Mouse (Mus musculus): ENCODE measurements at regions not wholly inside any gene's neighbourhood (a gene's known extent, or its start where the extent isn't known, plus 50 kb on each side); places are given as distances from the start of the nearest gene placed in this dataset.

DNA sequence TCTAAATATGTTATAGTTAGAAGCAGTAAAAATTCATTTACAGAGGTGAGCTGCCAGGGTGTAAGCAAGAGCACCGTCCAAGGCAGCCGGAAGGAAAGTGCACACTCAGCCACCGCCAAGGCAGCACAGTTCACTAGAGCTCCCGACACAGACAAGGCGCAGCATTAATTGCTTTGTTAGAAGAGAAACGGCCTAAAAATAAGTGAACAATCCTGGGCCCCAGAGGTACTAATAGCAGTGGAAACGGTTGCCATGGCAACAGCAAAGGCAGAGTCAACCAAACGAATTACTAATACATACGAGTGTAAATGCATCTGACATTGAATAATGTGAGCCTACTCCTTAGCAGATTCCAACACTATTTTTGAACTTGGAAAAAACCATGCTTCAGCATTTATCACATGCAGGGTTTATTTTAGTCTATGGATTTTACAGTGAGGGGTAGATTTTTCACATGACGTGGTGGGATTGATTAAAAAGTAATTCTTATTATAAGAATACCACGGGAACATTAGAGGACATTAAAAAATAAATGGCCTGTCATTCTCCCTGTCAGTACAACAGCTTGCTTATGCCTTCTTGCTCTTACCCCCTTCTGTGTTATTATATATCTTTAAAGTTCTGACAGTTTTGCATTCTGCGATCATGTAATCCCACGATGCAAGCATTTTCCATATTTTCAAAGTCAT, 62.5 kb downstream of the Cavin4 start:
- peak; percentile 93 for ATAC-seq (ENCODE audit: low TSS enrichment)

DNA sequence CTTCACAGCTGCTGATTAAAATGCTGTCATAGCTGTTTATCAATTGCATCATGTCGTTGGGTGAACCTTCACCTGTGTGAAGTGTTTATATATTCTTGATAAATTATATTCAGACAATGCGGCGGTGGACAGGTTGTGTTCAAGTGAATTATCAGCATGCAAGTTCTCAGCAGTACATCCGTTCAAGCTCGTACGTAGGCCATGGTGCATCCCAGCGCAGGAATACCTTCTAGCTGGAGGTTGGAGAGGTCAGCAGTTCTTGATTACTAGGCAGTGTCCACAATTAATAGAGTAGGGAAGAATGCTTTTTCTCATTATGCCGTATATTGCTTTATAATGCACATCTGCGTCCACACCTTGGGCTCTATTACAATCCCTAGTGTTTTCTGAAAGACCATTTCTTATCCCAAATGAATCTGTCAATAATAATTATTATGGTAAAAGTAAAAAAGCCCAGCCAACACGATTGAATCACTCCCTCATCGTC, 63.1 kb downstream of the Cavin4 start:
- no peak for ATAC-seq (ENCODE audit: low TSS enrichment)

DNA sequence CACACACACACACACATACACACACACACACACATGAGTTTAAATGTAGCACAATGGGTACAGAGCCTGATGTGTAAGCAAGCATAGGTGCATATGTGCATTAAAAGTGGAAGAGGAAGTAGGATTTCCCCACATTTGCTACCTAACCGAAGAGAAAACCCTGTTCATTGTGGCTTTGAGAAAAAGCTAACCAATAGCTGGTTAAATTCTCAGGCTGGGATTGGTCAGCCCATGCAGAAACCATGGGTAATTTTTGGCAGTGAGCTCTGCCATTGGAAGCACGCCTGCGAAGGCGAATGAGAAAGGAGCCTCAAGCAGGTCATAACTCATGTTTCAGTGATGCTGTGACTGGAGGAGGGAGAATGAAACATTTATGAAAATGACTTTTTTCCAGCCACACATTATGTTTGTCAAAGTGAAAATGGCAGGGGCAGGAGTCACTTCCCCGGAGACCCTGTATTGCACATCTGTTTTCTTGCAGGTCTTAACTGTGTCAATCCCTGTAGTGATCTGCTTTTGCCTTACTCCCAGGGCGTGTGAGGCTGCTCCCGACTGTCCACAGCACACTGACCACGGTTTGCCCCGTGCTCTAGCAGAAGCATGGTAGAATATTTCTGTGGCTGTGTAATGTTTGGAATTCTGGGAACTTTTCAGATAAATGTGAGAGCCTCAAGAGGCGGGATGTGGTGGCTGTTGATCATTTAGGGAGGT, 71.7 kb downstream of the Cavin4 start:
- ATAC-seq (ENCODE audit: low TSS enrichment) = no peak

DNA sequence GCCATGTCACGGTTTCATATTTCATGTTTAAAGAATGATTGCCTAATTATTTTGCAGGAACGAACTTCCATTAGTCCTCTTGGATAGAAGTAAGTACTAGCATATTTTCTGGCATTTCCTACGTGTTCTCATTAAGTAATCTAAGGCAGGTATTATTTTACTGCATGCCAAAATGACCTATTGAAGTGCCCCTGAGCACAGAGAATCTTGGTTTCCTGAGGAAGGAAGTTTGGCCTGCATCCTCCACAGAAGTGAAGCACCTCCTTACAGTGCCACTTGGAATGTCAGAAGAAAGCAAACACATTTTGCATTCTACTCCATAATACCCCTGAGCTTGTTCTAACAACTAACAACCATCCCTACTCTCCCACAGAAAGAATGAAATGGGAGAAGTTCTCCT, 82.9 kb downstream of the Cavin4 start:
- no peak for ATAC-seq (ENCODE audit: low TSS enrichment)

DNA sequence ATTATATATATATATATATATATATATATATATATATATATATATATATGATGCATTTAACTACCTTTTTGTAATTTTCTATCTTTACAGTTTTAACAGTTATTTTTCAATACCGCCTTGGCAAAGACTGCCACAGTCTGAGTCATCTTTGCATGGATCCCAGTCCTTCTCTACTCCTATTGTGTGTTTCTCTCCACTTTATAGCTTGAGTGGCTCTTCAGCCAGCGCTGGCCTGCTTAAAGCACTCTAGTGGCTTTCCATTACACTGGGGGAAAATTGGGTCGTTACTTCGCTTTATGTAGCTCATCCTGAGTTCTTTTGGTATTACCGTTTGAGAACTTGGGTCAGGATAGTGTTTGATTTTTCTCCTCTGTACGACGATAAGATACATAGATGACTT, 86.3 kb downstream of the Cavin4 start:
- ATAC-seq (ENCODE audit: low TSS enrichment) = no peak

DNA sequence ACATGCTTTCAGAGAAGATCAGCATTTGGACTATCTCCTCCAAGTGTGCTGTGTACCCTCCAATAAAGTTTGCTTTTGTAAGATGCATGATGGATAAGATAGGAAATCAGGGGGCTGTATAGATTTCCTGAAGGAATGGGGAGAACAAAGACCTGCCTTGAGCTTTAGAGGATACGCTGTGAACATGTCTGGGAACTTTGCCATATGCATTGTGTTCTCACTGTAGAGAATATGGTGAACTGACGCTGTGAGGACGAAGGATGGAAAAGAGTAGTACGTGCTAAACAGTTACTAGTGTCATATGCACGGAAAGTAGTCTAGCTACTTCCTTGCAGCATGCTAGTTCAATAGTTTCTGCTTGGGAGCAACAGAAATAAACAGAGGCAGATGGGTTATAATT, 86.8 kb downstream of the Cavin4 start:
- peak; percentile 19; the same call in 1 of the 2 replicates for ATAC-seq (ENCODE audit: low TSS enrichment)

DNA sequence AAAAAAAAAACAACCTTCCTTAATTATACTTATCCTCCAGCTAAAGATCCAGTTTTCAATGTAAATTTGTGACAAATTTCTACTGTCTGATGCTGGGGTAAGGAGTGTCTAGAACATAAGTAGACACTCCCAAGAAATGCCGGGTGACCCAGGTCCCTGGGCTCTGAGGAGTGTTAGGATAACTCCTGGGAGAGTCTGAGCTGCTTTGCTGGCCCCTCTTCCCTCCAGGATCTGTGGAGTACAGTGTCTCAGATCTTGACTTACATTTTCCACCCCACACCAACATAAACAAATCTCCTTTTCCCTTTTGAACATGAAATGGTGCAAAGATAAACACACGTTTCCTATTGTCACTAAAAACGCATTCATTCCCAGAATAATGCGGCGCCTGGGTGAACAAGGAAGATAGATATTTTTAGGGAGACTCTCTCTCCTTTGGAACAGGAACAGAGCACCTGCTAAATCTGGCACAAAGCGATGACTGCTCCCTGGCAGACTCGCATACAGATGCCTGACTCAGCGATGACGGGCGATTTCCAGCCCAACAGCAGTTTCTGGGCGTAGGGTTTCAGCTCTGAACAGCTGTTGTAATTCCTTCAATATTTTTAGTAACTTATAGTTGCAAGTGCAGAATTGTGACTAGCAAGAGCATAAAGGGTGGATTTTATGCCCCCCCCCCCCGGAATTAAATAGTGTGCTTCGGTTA, 91.3 kb downstream of the Cavin4 start:
- ATAC-seq (ENCODE audit: low TSS enrichment) = peak; percentile 99

- ATAC-seq (ENCODE audit: low TSS enrichment) = peak; percentile 55; the same call in 1 of the 2 replicates
Measured at GRCm38 (mm10) chr4:48760625-48761024, 97.3 kb downstream of the Cavin4 start.

DNA sequence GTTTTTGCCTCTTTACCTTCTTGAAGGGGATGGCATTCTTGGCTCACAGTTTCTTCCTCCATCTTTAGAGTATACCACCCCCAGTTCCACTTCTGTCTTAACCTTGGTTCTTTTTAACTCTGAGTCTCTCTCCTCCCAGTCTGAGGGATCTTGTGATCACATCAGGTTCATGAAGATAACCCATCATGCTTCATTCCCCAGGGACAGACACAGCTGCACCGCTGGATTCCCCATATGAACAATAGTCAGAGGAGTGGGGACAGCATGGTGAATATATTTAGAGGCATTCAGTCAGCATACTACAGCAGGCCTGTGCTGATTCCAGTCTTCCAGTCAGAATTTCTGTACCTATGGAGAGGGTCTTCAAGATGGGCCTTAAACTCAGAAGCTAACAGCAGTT, 103.1 kb downstream of the Cavin4 start:
- ATAC-seq (ENCODE audit: low TSS enrichment) = no peak

DNA sequence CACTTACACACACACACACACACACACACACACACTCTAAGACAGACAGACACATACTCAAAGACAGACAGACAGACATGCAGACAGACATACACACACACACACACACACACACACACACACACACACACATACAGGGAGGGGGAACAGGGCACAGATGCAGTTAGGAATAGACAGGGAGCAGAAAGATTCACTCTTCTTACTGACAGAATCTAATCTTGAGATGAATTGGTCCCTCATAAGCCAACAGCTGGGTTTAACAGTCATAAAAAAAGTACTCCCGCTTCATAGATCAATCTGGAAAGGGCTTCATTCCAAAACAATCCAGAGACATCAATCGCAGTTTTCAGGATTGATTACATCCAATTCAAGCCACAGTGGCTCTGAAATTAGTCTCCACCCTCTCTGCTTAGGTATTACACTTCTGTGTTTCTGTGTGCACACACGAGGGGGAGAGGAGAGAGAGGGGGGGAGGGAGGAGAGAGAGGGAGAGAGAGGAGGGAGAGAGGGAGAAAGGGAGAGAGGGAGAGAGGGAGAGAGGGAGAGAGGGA, 107.2 kb downstream of the Cavin4 start:
- ATAC-seq (ENCODE audit: low TSS enrichment) = no peak

GRCm38 (mm10) chr4:48770954-48771665, 107.8 kb downstream of the Cavin4 start:
- peak; percentile 81 for ATAC-seq (ENCODE audit: low TSS enrichment)

DNA sequence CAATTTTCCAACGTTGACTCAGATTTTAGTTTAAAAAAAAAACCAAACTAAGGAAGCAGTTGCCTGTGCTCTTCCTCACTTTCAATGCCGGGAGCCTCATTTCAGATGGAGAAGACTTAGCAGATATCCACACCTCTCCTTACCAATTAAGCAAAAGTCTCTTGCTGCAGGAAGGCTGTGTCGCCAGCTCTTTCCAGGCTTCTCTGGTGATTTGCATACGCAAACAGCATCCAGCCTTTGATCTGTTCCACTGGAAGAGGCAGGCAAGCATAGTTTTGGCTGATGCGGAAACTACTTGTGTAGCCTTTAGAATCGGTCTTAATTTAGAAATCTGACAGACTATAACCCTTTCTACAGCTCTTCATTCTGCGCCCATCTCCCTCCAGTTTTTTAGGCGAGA, 108.5 kb downstream of the Cavin4 start:
- peak; percentile 89 for ATAC-seq (ENCODE audit: low TSS enrichment)

- peak; percentile 86 for ATAC-seq (ENCODE audit: low TSS enrichment)
Measured at GRCm38 (mm10) chr4:48779202-48779905, 116.0 kb downstream of the Cavin4 start.

GRCm38 (mm10) chr4:48779955-48780354, 116.6 kb downstream of the Cavin4 start:
- ATAC-seq (ENCODE audit: low TSS enrichment) = no peak

GRCm38 (mm10) chr4:48781099-48781498, 117.8 kb downstream of the Cavin4 start:
- ATAC-seq (ENCODE audit: low TSS enrichment) = peak; percentile 34; the same call in 1 of the 2 replicates

DNA sequence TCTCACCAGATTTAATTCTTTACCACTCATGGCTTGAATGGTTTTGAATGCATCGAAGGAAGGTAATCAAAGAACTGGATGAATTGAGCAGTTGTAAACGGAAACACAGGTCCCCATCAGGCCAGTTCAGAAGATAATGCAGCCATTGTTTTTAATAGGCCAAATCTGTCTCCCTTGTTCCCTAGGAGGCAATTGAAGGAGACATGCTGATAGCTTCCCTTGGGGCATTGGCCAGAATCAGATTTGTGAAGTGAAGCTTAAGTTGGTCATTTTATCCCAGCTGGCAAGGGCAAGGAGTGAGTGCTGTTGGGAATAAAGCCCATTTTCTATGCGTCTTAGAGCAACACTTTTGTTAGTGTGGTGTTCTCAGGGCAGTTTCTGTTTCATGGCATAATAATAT, 119.4 kb downstream of the Cavin4 start:
- ATAC-seq (ENCODE audit: low TSS enrichment) = no peak

GRCm38 (mm10) chr4:48791096-48791495, 127.8 kb downstream of the Cavin4 start:
- no peak for ATAC-seq (ENCODE audit: low TSS enrichment)

DNA sequence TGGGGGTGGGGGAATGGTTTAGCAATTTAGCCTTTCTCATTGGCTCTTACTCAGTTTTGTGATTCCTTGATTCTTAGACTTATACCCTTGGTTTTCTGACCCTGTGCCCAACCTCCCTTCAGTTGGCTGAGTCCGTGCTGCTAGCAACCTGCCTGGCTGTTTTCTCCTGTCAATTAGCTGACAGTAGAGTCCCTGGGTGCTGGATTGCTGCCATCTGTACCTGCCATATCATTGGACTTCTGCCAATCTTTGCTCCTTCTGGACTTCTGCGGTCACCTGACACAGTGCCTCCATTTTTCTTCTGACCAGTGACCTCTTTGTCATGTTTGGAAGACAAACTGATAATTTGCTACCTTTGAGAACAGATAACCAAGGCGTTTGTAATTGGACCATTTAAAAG, 140.5 kb downstream of the Cavin4 start:
- ATAC-seq (ENCODE audit: low TSS enrichment) = no peak

DNA sequence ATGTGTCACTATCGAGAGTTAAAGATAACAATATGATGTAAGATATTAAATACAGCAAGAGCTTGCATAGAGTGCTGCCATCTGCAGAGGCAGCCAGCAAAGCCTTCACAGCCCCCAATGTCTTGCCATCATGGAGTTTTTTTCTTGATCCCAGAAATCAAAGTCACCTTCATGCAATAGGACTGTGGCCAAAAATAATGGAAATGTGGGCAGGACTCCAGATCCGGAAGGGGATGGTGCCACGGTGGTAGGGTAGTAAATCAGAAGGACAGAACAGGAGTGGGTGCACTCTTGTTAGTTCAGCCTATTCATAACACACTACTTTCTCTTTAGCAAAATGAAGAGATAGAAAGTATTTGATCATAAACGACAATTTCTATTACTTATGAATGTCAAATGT, 145.3 kb downstream of the Cavin4 start:
- no peak for ATAC-seq (ENCODE audit: low TSS enrichment)

DNA sequence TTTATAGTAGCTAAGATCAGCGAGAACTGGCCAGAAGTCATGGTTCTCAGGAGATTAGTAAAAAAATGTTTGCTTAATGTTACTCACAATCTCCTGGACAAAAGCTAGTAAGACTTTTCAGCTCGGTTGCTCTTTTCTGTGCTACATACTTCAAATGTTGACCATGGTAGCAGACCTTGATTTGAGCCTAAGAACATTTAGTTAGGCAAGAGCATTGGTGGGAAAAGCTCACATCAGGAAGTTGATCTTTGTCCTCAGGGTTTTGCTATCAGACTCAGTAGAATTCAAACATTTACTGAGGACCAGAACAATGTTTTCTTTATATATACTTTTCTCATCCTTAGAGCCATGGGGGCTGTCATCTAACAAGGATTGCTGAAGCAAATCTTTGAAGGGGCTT, 170.4 kb downstream of the Cavin4 start:
- ATAC-seq (ENCODE audit: low TSS enrichment) = no peak

DNA sequence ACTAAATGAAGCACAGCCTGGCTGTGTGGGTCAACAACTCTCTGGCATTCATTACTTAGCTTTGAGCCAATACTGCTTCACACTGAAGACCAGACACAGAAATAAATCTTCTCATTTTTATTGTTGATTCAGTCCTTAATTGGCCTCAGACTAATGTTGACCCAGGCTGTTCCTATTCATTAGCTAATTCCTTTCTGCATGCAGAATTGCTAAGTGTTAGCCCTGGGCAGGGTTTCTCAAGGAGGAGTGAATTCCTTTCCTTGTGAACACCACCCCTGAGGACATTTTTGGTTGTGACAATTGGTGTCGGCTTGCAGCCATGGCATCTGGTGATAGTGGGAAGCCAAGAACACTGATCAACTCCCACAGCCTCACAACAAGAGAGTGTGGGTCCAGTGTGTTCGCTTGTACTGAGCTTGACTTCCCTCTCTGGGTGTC, 179.5 kb downstream of the Cavin4 start:
- peak; percentile 41; the same call in 1 of the 2 replicates for ATAC-seq (ENCODE audit: low TSS enrichment)
